ENCODE assay signal across 9 mouse cellular contexts in genomic region chr14:50061179-50061578, GRCm38 (mm10). TPM values are rescaled to one million over a fixed set of nuclear protein-coding genes. Genes with fewer than 3 reads are reported as not detected.
A peak's percentile ranks its signal among the peaks of the same experiment; 100 is the strongest.
DNase-seq lines count a peak whose midpoint lies in the region; ATAC-seq and TF ChIP-seq lines count a peak whose summit lies in the region.
"Had no signal": no experiment of that assay in that cellular context is flagged by ENCODE, and none has a peak within 500 bp of the region (broad histone marks: within the 10 kb centered on the region; RNA-seq: fewer than 3 reads in every experiment).

No protein-coding gene starts in this region.

- no peak overlapping the region for H3K27ac ChIP-seq in heart, embryonic 13.5 days (replicated peaks)
- H3K27ac ChIP-seq in forebrain, postnatal 0 days (ENCODE audit: low read depth, low read length) = no peak overlapping the region
- H3K27ac ChIP-seq in liver, postnatal 0 days (ENCODE audit: low read depth) = no peak overlapping the region

- H3K27me3 ChIP-seq in heart, embryonic 13.5 days (replicated peaks) = no peaks in the 10 kb centered on the region
- no peaks in the 10 kb centered on the region for H3K27me3 ChIP-seq in forebrain, postnatal 0 days (ENCODE audit: insufficient read depth, low read length)
- no peaks in the 10 kb centered on the region for H3K27me3 ChIP-seq in liver, postnatal 0 days (ENCODE audit: insufficient read depth, low read length)
- H3K27me3 ChIP-seq: CH12.LX had no signal

- H3K4me2 ChIP-seq in heart, embryonic 13.5 days = peak overlapping the region; percentile 84
- peak overlapping the region; percentile 79 for H3K4me2 ChIP-seq in forebrain, postnatal 0 days (ENCODE audit: low read depth)
- peak overlapping the region; percentile 94 for H3K4me2 ChIP-seq in liver, postnatal 0 days (ENCODE audit: low read depth, low read length)

- H3K36me3 ChIP-seq in heart, embryonic 13.5 days = no peaks in the 10 kb centered on the region
- no peaks in the 10 kb centered on the region for H3K36me3 ChIP-seq in forebrain, postnatal 0 days (ENCODE audit: insufficient read depth)
- no peaks in the 10 kb centered on the region for H3K36me3 ChIP-seq in liver, postnatal 0 days (replicated peaks; ENCODE audit: insufficient read depth, low read length)

- H3K4me1 ChIP-seq in heart, embryonic 13.5 days = peaks cover 5% of the 10 kb centered on the region
- no peaks in the 10 kb centered on the region; the same call in 1 of the 2 replicates for H3K4me1 ChIP-seq in forebrain, postnatal 0 days (ENCODE audit: insufficient read depth)
- peaks cover 10% of the 10 kb centered on the region; the same call in 1 of the 2 replicates for H3K4me1 ChIP-seq in liver, postnatal 0 days (ENCODE audit: insufficient read depth)

- DNase-seq in heart, postnatal 4 days = no peak
- peak; percentile 1 for DNase-seq in WW6 (ENCODE audit: low read depth, low spot score)
- peak; percentile 1 for DNase-seq in forebrain, postnatal 0 days
- no peak for DNase-seq in liver, postnatal 0 days
- no peak for DNase-seq in urinary bladder, postnatal 10 days (ENCODE audit: low spot score)
- no peak for DNase-seq in spleen, postnatal 14 days (ENCODE audit: low spot score in 2 of 2)

- peak overlapping the region; percentile 80 for H3K4me3 ChIP-seq in heart, embryonic 13.5 days
- H3K4me3 ChIP-seq in forebrain, postnatal 0 days (ENCODE audit: low read depth, low read length) = peak overlapping the region; percentile 77
- H3K4me3 ChIP-seq in liver, postnatal 0 days (ENCODE audit: low read depth, low read length) = peak overlapping the region; percentile 63

- no peaks in the 10 kb centered on the region for H3K9me3 ChIP-seq in heart, embryonic 13.5 days
- H3K9me3 ChIP-seq in forebrain, postnatal 0 days (ENCODE audit: low read length) = no peaks in the 10 kb centered on the region
- no peaks in the 10 kb centered on the region for H3K9me3 ChIP-seq in liver, postnatal 0 days (ENCODE audit: low read length)

- no peak for TF ChIP-seq CTCF in forebrain, postnatal 0 days (IDR thresholded peaks at IDR 0.05; ENCODE audit: low read depth)
- no peak for TF ChIP-seq CTCF in liver, postnatal 0 days (IDR thresholded peaks at IDR 0.05; ENCODE audit: low read depth)

- no peak for TF ChIP-seq EP300 in liver, postnatal 0 days (IDR thresholded peaks at IDR 0.05; ENCODE audit: low read depth)

- WGBS in heart, embryonic 13.5 days = 20% methylated on average over 11 of the region's 11 CpGs
- WGBS in forebrain, postnatal 0 days = 16% methylated on average over 11 of the region's 11 CpGs
- WGBS in liver, postnatal 0 days (ENCODE audit: insufficient replicate concordance) = 18% methylated on average over 11 of the region's 11 CpGs

- peak overlapping the region; percentile 85 for H3K9ac ChIP-seq in heart, embryonic 13.5 days
- H3K9ac ChIP-seq in forebrain, postnatal 0 days = no peak overlapping the region
- H3K9ac ChIP-seq in liver, postnatal 0 days (replicated peaks) = no peak overlapping the region

- ATAC-seq in heart, embryonic 13.5 days (ENCODE audit: extremely low read depth, insufficient number of reproducible peaks, low FRiP score, low TSS enrichment) = no peak
- ATAC-seq in forebrain, postnatal 0 days = no peak
- ATAC-seq in liver, postnatal 0 days = no peak
- ATAC-seq in CD4-positive, CD25-positive, alpha-beta regulatory T cell, adult 4 months = no peak

RNA-seq across cellular contexts. Expression of gene Olfr725, which starts 21.0 kb away (rescaled TPM):
- not detected in 2 replicates for polyA plus RNA-seq in heart, embryonic 13.5 days (2015; fragmentation: Nextera tagmentation; extraction: Ambion mirVana)
- total RNA-seq in heart, postnatal 4 days (2021) = not detected
- total RNA-seq in forebrain, postnatal 0 days (2014; rRNA removed) = not detected in 2 replicates
- polyA plus RNA-seq in forebrain, postnatal 0 days (2015; fragmentation: Nextera tagmentation; extraction: Ambion mirVana) = not detected in 2 replicates
- polyA plus RNA-seq in liver, postnatal 0 days (2015; fragmentation: Nextera tagmentation; extraction: Ambion mirVana) = not detected in 2 replicates
- not detected for polyA plus RNA-seq in CD4-positive, CD25-positive, alpha-beta regulatory T cell, adult 4 months (2017; shearing (Covaris generic))
- total RNA-seq: CH12.LX had no signal

RNA-seq across cellular contexts. Expression of gene Olfr726, which starts 29.6 kb away (rescaled TPM):
- polyA plus RNA-seq in heart, embryonic 13.5 days (2015; fragmentation: Nextera tagmentation; extraction: Ambion mirVana) = not detected in 2 replicates
- not detected for total RNA-seq in heart, postnatal 4 days (2021)
- not detected in 2 replicates for total RNA-seq in forebrain, postnatal 0 days (2014; rRNA removed)
- not detected in 2 replicates for polyA plus RNA-seq in forebrain, postnatal 0 days (2015; fragmentation: Nextera tagmentation; extraction: Ambion mirVana)
- polyA plus RNA-seq in liver, postnatal 0 days (2015; fragmentation: Nextera tagmentation; extraction: Ambion mirVana) = not detected in 2 replicates
- under 1 TPM in 1 of 2 experiments, not detected in 1; 0.34 TPM for polyA plus RNA-seq in CD4-positive, CD25-positive, alpha-beta regulatory T cell, adult 4 months (2017; shearing (Covaris generic))
- total RNA-seq: CH12.LX had no signal

Comparison
In these comparisons a context has a peak if more than half of its experiments do, and no peak if none do; other contexts are left out.
1. DNase-seq: peak in WW6 (single experiment) and forebrain, postnatal 0 days (single experiment); none in heart, postnatal 4 days (single experiment), liver, postnatal 0 days (single experiment), urinary bladder, postnatal 10 days (single experiment) and spleen, postnatal 14 days (0 of 2).
2. Peak in every context shown above with its lines, with median percentiles within 50 percentile points of each other: H3K4me2 ChIP-seq and H3K4me3 ChIP-seq.